Mouse (Mus musculus): Measurements from ENCODE around the gene 4933403O08Rik. TPM values are rescaled to one million over a fixed set of nuclear protein-coding genes. Genes with fewer than 3 reads are reported as not detected.

4933403O08Rik gene
- polyA plus RNA-seq (2012; rRNA removed): not detected in 2 replicates

- H3K27me3 ChIP-seq (ENCODE audit: control insufficient read depth, insufficient read depth, low read length): no peaks in the 10 kb centered on the region
- no peak within 1 kb of the TSS for H3K27ac ChIP-seq (ENCODE audit: insufficient read depth, low read depth, low read length)
- no peak within 1 kb of the TSS for H3K4me3 ChIP-seq (ENCODE audit: low read depth, low read length)
- 91% methylated on average over 3 of the region's 3 CpGs for WGBS
- H3K4me1 ChIP-seq (ENCODE audit: control insufficient read depth, insufficient read depth, insufficient read length, low read length): no peaks in the 10 kb centered on the region
- no peak for TF ChIP-seq CTCF (IDR thresholded peaks at IDR 0.05; ENCODE audit: extremely low read depth, insufficient read length, insufficient replicate concordance, low read depth, low read length)
- TF ChIP-seq POLR2A (IDR thresholded peaks at IDR 0.05; ENCODE audit: low read depth, low read length): no peak
- H3K36me3 ChIP-seq (ENCODE audit: control insufficient read depth, insufficient read depth, low read length): no peaks in the 10 kb centered on the region
Measured at GRCm38 (mm10) chrX:112238749-112239148, at the start of gene 4933403O08Rik. TSS of gene 4933403O08Rik (plus strand) at chrX:112239049.

DNA sequence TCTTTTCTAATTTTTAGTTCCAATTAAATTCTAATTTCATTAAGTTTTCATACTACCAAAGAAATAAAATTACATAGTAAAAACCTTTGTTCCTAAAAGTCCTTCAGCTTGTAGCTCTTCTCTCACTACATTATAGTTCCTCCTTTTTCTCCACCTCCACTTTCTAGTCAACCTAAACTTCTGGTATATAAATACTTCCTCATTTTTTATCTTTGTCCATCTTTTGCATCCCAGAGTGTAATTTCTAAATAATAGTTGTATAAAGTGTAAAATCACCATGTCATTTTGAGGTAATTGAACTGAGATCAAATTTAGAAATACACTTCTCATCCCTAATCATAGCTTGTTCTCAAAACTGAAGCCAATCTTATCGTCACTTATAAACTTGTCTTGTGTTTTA, 4.1 kb downstream of the 4933403O08Rik start:
- 86% methylated on average over 1 of the region's 1 CpGs for WGBS
- H3K36me3 ChIP-seq (ENCODE audit: control insufficient read depth, insufficient read depth, low read length): no peaks in the 10 kb centered on the region

GRCm38 (mm10) chrX:112255513-112255912, 16.7 kb downstream of the 4933403O08Rik start:
- no peaks in the 10 kb centered on the region for H3K36me3 ChIP-seq (ENCODE audit: control insufficient read depth, insufficient read depth, low read length)
- no peak overlapping the region for H3K27ac ChIP-seq (ENCODE audit: insufficient read depth, low read depth, low read length)
- 68% methylated on average over 2 of the region's 2 CpGs for WGBS
- H3K27me3 ChIP-seq (ENCODE audit: control insufficient read depth, insufficient read depth, low read length): no peaks in the 10 kb centered on the region
- H3K4me1 ChIP-seq (ENCODE audit: control insufficient read depth, insufficient read depth, insufficient read length, low read length): no peaks in the 10 kb centered on the region
- TF ChIP-seq POLR2A (IDR thresholded peaks at IDR 0.05; ENCODE audit: low read depth, low read length) (no peak), CTCF (IDR thresholded peaks at IDR 0.05; ENCODE audit: extremely low read depth, insufficient read length, insufficient replicate concordance, low read depth, low read length) (no peak)
- H3K4me3 ChIP-seq (ENCODE audit: low read depth, low read length): no peak overlapping the region

More for the DNA sequence above, 4.1 kb downstream of the 4933403O08Rik start:
- Histone ChIP-seq H3K4me3 (ENCODE audit: low read depth, low read length) (no peak overlapping the region), H3K27me3 (ENCODE audit: control insufficient read depth, insufficient read depth, low read length) (no peaks in the 10 kb centered on the region), H3K4me1 (ENCODE audit: control insufficient read depth, insufficient read depth, insufficient read length, low read length) (no peaks in the 10 kb centered on the region), H3K27ac (ENCODE audit: insufficient read depth, low read depth, low read length) (no peak overlapping the region)
- TF ChIP-seq CTCF (IDR thresholded peaks at IDR 0.05; ENCODE audit: extremely low read depth, insufficient read length, insufficient replicate concordance, low read depth, low read length): no peak
- TF ChIP-seq POLR2A (IDR thresholded peaks at IDR 0.05; ENCODE audit: low read depth, low read length): no peak

DNA sequence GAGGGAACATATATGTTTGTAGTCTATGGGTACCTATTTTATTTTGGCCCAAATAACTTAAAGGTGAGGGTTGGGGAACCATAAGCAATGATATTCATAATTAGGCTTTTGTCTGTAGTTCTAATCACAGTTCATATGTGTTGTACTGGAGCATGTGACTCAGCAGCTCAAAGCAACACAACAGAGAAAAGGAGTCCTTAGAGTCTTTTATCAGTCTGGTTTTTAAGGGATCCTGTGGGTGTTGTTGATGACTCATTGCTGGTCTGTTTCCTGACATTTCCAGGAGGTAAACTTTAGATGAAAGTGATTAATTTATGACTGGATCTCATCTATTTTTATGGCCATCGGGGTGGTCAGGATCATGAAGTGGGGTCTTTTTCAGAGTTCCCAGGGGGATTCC, 34.7 kb downstream of the 4933403O08Rik start:
- WGBS: 71% methylated on average over 1 of the region's 1 CpGs
- no peak for TF ChIP-seq CTCF (IDR thresholded peaks at IDR 0.05; ENCODE audit: extremely low read depth, insufficient read length, insufficient replicate concordance, low read depth, low read length)
- TF ChIP-seq POLR2A (IDR thresholded peaks at IDR 0.05; ENCODE audit: low read depth, low read length): no peak
- no peaks in the 10 kb centered on the region for H3K4me1 ChIP-seq (ENCODE audit: control insufficient read depth, insufficient read depth, insufficient read length, low read length)

More for the DNA sequence above, 34.7 kb downstream of the 4933403O08Rik start:
- no peak overlapping the region for H3K27ac ChIP-seq (ENCODE audit: insufficient read depth, low read depth, low read length)
- H3K27me3 ChIP-seq (ENCODE audit: control insufficient read depth, insufficient read depth, low read length): no peaks in the 10 kb centered on the region
- H3K4me3 ChIP-seq (ENCODE audit: low read depth, low read length): no peak overlapping the region
- H3K36me3 ChIP-seq (ENCODE audit: control insufficient read depth, insufficient read depth, low read length): no peaks in the 10 kb centered on the region

Other genes starting within 250 kb of the 4933403O08Rik start
- not detected in 2 replicates for gene Tex16, start 228.0 kb upstream of the 4933403O08Rik start, polyA plus RNA-seq (2012; rRNA removed)
- 0.74 and 1.3 TPM in 2 replicates for gene Apool, start 72.3 kb downstream of the 4933403O08Rik start, polyA plus RNA-seq (2012; rRNA removed)
- not detected in 2 replicates for gene Satl1, start 167.7 kb downstream of the 4933403O08Rik start, polyA plus RNA-seq (2012; rRNA removed)